Mouse (Mus musculus) urinary bladder, adult 18-20 months (tissue): ENCODE results near the gene Klra7.
"Not testable (repeated sequence)": the region's sequence is repeated elsewhere in the genome, so short reads cannot be mapped to it uniquely, and the experiment has no call there.

Source experiments
- DNase-seq, 2 experiments: peaks; one replicate each; pipeline ENCODE4 v3.0.0; 2022; ENCODE audit warnings: low spot score in 2 of 2, mixed read lengths in 2 of 2

Klra7 gene

DNA sequence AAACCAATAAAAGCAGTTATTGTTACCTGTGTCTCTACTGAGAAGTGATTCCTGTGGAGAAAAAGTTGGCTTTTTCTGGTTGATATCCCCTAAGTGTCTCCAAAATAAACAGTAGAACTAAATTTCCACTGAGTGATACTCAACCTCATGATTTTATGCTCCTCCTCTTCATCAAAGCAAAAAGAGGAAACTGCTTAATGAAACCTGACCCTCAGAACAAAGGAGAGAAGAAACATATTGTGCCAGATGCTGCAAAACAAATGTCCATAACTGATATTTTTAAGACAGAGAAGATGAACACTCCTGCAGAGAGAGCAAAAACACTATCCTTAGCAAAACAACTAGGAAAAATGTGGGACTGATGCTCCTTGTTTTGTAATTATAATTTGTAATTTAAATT, at the start of gene Klra7:
Gene Klra7 (minus strand): TSS at position 101 of the 400 bp plus-strand sequence.
- DNase-seq, result no peak

DNA sequence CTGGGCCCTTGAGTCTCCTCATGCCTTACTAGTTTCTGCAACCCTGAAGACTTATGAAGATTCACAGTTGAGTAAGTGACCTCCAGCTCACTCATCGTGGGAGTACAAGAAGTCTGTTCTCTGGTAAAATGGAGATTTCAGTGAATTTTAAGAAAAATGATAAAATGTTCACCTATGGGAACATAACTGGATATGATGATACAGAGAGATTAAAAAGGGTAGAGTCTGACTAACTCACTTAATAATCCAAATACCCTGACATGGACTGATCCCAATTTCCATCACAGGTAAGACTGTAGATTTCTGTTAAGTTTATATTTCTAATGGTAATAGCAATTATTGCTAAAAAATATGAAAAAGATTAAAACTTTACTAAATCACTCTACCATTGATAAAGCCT, 48.7 kb upstream of the Klra7 start, which contains the start of gene Klra10:
Gene Klra10 (minus strand): TSS at position 101 of the 400 bp plus-strand sequence.
- not testable (repeated sequence) for DNase-seq

DNA sequence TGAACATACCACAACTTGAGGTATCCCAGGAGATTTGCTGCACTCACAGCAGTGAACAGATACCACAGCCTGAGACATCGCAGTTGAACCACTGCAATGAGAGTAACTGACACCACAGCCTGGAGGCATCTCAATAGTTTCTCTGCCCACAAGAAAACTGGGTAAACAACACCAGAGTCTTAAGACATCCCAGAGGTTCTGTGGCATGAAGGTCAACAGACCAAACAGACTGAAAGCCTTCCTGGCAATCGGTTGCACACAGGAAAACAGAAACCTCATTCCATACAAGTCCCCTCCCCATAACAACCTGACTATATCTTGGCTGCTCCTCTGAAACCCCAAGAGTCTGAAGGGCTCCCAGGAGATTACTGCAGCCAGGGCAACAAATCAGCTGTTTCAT, 22.2 kb upstream of the Klra7 start:
- DNase-seq, result no peak

DNA sequence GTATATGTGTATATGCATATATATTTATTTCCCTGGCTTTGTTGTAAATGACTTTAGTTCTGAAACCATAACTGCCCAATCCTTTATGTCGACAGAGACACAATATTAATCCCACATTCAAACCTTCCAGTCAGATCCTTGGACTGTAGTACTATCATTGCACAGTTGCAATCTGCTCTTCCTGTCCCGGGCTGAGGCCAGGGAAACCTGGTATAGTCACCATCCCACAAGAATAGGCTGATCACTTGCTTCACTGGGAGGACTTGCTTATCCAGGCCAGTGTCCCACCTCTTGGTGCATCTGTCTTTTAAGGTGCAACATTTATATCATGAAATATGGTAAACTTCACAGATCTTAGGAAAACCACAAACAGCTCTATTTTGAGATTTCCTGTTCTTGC, 4.4 kb upstream of the Klra7 start:
- no peak for DNase-seq

DNA sequence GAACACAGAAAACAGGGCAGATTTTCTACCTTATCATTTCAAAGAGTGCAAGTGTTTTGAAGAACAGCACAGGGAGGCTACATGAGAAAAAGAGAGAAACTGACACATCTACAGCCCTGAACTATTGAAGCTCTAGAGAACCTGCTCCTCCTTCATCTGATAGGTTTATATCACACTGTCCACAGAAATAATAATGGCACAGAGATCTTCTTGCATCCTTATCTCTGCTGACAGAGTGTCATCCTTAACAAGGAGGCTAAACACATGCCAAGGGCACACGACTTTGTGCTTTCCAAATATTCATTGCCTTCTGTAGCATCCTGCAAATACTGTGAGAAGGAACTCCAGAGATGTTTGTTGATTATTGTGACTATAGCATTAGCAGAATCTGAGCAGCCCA, 3.5 kb upstream of the Klra7 start:
- DNase-seq, result no peak

DNA sequence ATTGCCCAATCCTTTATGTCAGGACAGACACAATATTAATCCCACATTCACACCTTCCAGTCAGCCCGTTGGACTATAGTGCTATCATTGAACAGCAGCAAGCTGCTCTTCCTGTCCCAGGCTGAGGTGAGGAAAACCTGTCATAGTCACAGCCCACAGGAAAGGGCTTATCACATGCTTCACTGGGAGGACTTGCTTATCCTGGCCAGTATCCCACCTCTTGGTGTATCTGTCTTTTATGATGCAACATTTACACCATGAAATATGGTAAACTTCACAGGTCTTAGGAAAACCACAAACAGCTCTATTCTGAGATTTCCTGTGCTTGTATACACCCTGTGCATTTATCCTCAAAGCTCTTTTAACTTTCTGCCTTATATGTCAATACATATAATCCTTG, 35.7 kb downstream of the Klra7 start:
- DNase-seq, result not testable (repeated sequence)

DNA sequence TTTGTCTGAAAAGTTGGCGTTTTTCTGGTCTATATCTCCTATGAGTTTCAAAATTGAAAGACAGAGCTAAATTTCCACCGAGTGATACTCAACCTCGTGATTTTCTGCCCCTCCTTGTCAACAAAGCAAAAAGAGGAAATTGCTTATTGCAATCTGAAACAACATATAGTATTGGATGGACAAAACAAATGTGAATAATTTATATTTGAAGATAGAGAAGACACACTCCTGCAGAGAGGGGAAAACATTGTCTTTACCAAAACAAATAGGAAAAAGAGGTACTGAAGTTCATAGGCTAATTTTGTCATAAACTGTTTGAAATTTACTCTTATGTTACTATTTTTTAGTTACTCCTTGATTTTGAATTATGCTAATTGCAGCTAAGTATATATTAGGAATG, 40.1 kb downstream of the Klra7 start, which contains the start of gene Klra9:
Gene Klra9 (minus strand): TSS at position 101 of the 400 bp plus-strand sequence.
- not testable (repeated sequence) for DNase-seq
